Mouse (Mus musculus) intestine, embryonic 16.5 days (tissue): ENCODE measurements around the gene Otud3. TPM values are rescaled to one million over a fixed set of nuclear protein-coding genes. Genes with fewer than 3 reads are reported as not detected.

Source experiments
- ATAC-seq: fragments of 200-750 bp; cut with Nextera tagmentation; 2 replicates; pipeline ENCODE4 v1.8.0; 2017; ENCODE audit warnings: moderate TSS enrichment, moderate library complexity
- H3K27ac ChIP-seq: fragments of 300-500 bp; sonication (generic); 2 replicates; pipeline ENCODE4 v1.5.1; 2014; ENCODE audit warnings: mild to moderate bottlenecking, low read length
- H3K27me3 ChIP-seq: fragments of 300-500 bp; sonication (generic); replicated peaks from 2 replicates; pipeline ENCODE4 v1.6.1; 2014; ENCODE audit warnings: low read length, control low read depth, mixed read lengths; ENCODE audit not compliant: control insufficient read depth, insufficient read depth
- H3K36me3 ChIP-seq: fragments of 300-500 bp; sonication (generic); 2 replicates; pipeline ENCODE4 v1.6.1; 2014; ENCODE audit warnings: low read length, control low read depth; ENCODE audit not compliant: control insufficient read depth, insufficient read depth
- H3K4me1 ChIP-seq: fragments of 300-500 bp; sonication (generic); 2 replicates; pipeline ENCODE4 v1.6.1; 2014; ENCODE audit warnings: low read length, control low read depth, mixed read lengths; ENCODE audit not compliant: control insufficient read depth, insufficient read depth
- H3K4me2 ChIP-seq: fragments of 300-500 bp; sonication (generic); 2 replicates; pipeline ENCODE4 v1.6.1; 2014; ENCODE audit warnings: low read depth, low read length, control low read depth
- H3K4me3 ChIP-seq: fragments of 300-500 bp; sonication (generic); 2 replicates; pipeline ENCODE4 v1.5.1; 2014; ENCODE audit warnings: mild to moderate bottlenecking, low read length
- H3K9ac ChIP-seq: fragments of 300-500 bp; sonication (generic); 2 replicates; pipeline ENCODE4 v1.6.1; 2014; ENCODE audit warnings: low read depth, low read length
- H3K9me3 ChIP-seq: fragments of 300-500 bp; sonication (generic); 2 replicates; pipeline ENCODE4 v1.6.1; 2016; ENCODE audit warnings: low read length, control low read depth; ENCODE audit not compliant: control insufficient read depth
- WGBS: fragments of 180-500 bp; shearing (Covaris S2); extraction: QIAGEN DNeasy Blood & Tissue Kit; methylation state at CpG from one replicate; pipeline ENCODE4 v1.1.7; 2014; 5-methylcytosine and 5-hydroxymethylcytosine counted together
- polyA plus RNA-seq: library from polyadenylated mRNA; unstranded; fragments of >200 nt; fragmentation: Nextera tagmentation; extraction: Ambion mirVana; gene quantifications from 2 replicates; pipeline ENCODE4 v1.2.1, GENCODE M21; 2015

Gene Otud3
- polyA plus RNA-seq, 1 experiment from 2014 or later: 4.6 TPM

DNA sequence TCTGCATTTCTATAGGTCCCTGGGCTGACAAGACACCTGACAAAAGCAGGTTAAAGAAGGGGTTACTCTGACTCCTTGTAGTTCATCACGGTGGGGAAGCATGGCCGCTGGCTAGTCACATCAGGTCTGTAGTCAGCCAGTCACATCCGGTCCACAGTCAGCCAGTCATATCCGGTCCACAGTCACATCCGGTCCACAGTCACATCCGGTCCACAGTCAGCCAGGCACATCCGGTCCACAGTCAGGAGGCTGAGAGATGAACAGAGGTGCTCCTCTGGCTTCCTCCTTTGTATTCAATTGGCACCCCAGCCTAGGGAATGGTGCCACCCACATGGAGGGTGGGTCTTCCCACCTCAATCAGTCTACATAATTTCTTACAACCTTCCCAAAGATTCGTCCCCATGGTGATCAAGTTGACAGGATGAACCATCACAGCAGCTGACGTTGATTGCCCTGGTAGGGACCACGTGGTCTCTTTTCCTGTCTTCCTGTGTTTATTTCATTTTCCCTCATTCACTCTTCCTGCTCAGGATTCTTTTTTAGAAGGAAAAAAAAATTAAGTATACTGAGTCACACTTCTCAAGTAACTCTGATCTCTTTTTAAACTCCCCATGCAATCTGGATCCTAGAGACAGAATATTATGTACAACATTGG, 50.3 kb downstream of the Otud3 start, which contains the start of gene Pla2g5:
Gene Pla2g5 (minus strand): TSS at position 139 of the 655 bp plus-strand sequence.
- no peaks in the 10 kb centered on the region for H3K27me3 ChIP-seq
- no peaks in the 10 kb centered on the region for H3K36me3 ChIP-seq
- H3K4me2 ChIP-seq: no peak within 1 kb of the TSS
- H3K4me3 ChIP-seq: no peak within 1 kb of the TSS
- H3K27ac ChIP-seq: no peak within 1 kb of the TSS
- no peak within 1 kb of the TSS for H3K9ac ChIP-seq
- 75% methylated on average over 10 of the region's 10 CpGs for WGBS
- no peaks in the 10 kb centered on the region for H3K9me3 ChIP-seq
- no peak for ATAC-seq
- 0 out of 2 replicates have a peak, but pooled peaks cover 2% of the 10 kb centered on the region for H3K4me1 ChIP-seq

- no peaks in the 10 kb centered on the region for H3K9me3 ChIP-seq
- peak overlapping the region; percentile 38; the same call in 1 of the 2 replicates for H3K4me2 ChIP-seq
- no peak overlapping the region for H3K4me3 ChIP-seq
- H3K27me3 ChIP-seq: no peaks in the 10 kb centered on the region
- no peaks in the 10 kb centered on the region for H3K36me3 ChIP-seq
- peak; percentile 77 for ATAC-seq
- WGBS: 4% methylated on average over 13 of the region's 13 CpGs
- no peak overlapping the region for H3K27ac ChIP-seq
- no peak overlapping the region for H3K9ac ChIP-seq
- H3K4me1 ChIP-seq: 0 out of 2 replicates have a peak, but pooled peaks cover 2% of the 10 kb centered on the region
Measured at GRCm38 (mm10) chr4:138859728-138860127, 54.0 kb downstream of the Otud3 start.

- H3K4me1 ChIP-seq: 0 out of 2 replicates have a peak, but pooled peaks cover 2% of the 10 kb centered on the region
- 21% methylated on average over 9 of the region's 9 CpGs for WGBS
- peak overlapping the region; percentile 38; the same call in 1 of the 2 replicates for H3K4me2 ChIP-seq
- H3K9me3 ChIP-seq: no peaks in the 10 kb centered on the region
- H3K27me3 ChIP-seq: no peaks in the 10 kb centered on the region
- H3K4me3 ChIP-seq: no peak overlapping the region
- H3K9ac ChIP-seq: no peak overlapping the region
- H3K36me3 ChIP-seq: no peaks in the 10 kb centered on the region
- no peak for ATAC-seq
- no peak overlapping the region for H3K27ac ChIP-seq
Measured at GRCm38 (mm10) chr4:138859245-138859644, 54.5 kb downstream of the Otud3 start.

GRCm38 (mm10) chr4:138858446-138858845, 55.3 kb downstream of the Otud3 start:
- Histone ChIP-seq H3K9me3 (no peaks in the 10 kb centered on the region), H3K27me3 (no peaks in the 10 kb centered on the region), H3K4me1 (0 out of 2 replicates have a peak, but pooled peaks cover 2% of the 10 kb centered on the region), H3K27ac (no peak overlapping the region), H3K36me3 (no peaks in the 10 kb centered on the region), H3K9ac (no peak overlapping the region), H3K4me2 (no peak overlapping the region), H3K4me3 (no peak overlapping the region)
- ATAC-seq: no peak
- WGBS: 83% methylated on average over 15 of the region's 15 CpGs

GRCm38 (mm10) chr4:138857576-138857975, 56.2 kb downstream of the Otud3 start:
- ATAC-seq: no peak
- no peaks in the 10 kb centered on the region for H3K9me3 ChIP-seq
- no peak overlapping the region for H3K27ac ChIP-seq
- H3K4me1 ChIP-seq: 0 out of 2 replicates have a peak, but pooled peaks cover 2% of the 10 kb centered on the region
- no peak overlapping the region for H3K9ac ChIP-seq
- H3K27me3 ChIP-seq: no peaks in the 10 kb centered on the region
- no peak overlapping the region for H3K4me3 ChIP-seq
- 87% methylated on average over 10 of the region's 10 CpGs for WGBS
- H3K36me3 ChIP-seq: no peaks in the 10 kb centered on the region
- H3K4me2 ChIP-seq: no peak overlapping the region

DNA sequence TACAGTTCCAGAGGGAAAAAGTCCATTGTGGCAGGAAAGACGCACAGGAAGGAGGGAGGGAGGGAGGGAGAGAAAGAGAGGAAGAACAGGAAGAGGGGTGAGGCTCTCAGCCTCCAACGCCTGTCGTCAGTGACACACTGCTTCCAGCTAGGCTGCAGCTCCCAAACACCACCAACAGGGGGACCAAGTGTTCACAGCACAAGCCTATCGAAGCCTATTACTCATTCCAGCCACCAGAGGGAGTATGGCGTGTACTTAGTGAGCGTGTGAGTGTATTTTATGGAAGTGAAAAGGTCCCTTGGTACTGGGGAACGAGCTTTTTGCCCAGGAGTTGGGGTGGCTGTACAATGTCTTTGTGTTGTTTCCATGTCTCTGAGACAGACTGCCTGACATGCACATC, 57.3 kb downstream of the Otud3 start:
- Histone ChIP-seq H3K36me3 (no peaks in the 10 kb centered on the region), H3K4me2 (no peak overlapping the region), H3K4me3 (no peak overlapping the region), H3K27ac (no peak overlapping the region), H3K9me3 (no peaks in the 10 kb centered on the region), H3K9ac (no peak overlapping the region), H3K27me3 (no peaks in the 10 kb centered on the region), H3K4me1 (0 out of 2 replicates have a peak, but pooled peaks cover 2% of the 10 kb centered on the region)
- WGBS: 21% methylated on average over 7 of the region's 7 CpGs
- no peak for ATAC-seq

- H3K4me3 ChIP-seq: no peak overlapping the region
- ATAC-seq: no peak
- no peak overlapping the region for H3K4me2 ChIP-seq
- H3K27ac ChIP-seq: no peak overlapping the region
- WGBS: 82% methylated on average over 9 of the region's 9 CpGs
- no peaks in the 10 kb centered on the region for H3K36me3 ChIP-seq
- H3K4me1 ChIP-seq: 0 out of 2 replicates have a peak, but pooled peaks cover 2% of the 10 kb centered on the region
- H3K27me3 ChIP-seq: no peaks in the 10 kb centered on the region
- H3K9ac ChIP-seq: no peak overlapping the region
- no peaks in the 10 kb centered on the region for H3K9me3 ChIP-seq
Measured at GRCm38 (mm10) chr4:138855092-138855632, 58.6 kb downstream of the Otud3 start.

GRCm38 (mm10) chr4:138852961-138853360, 60.8 kb downstream of the Otud3 start:
- Histone ChIP-seq H3K9me3 (no peaks in the 10 kb centered on the region), H3K27me3 (no peaks in the 10 kb centered on the region), H3K4me3 (no peak overlapping the region), H3K4me2 (no peak overlapping the region), H3K27ac (no peak overlapping the region), H3K36me3 (no peaks in the 10 kb centered on the region), H3K4me1 (no peaks in the 10 kb centered on the region), H3K9ac (no peak overlapping the region)
- 62% methylated on average over 6 of the region's 6 CpGs for WGBS
- ATAC-seq: no peak

GRCm38 (mm10) chr4:138851463-138851862, 62.3 kb downstream of the Otud3 start:
- Histone ChIP-seq H3K4me1 (no peaks in the 10 kb centered on the region), H3K9me3 (no peaks in the 10 kb centered on the region), H3K4me3 (no peak overlapping the region), H3K36me3 (no peaks in the 10 kb centered on the region), H3K4me2 (no peak overlapping the region), H3K27me3 (no peaks in the 10 kb centered on the region), H3K9ac (no peak overlapping the region), H3K27ac (no peak overlapping the region)
- peak; percentile 44; the same call in 1 of the 2 replicates for ATAC-seq
- 2% methylated on average over 4 of the region's 4 CpGs for WGBS
